ENCODE assay signal across 24 mouse cellular contexts in genomic region chr10:117466391-117466790, GRCm38 (mm10).
"Had no signal": no experiment of that assay in that cellular context is flagged by ENCODE, and none has a peak within 500 bp of the region (broad histone marks: within the 10 kb centered on the region; RNA-seq: fewer than 3 reads in every experiment).

No protein-coding gene starts in this region.

- H3K36me3 ChIP-seq: heart, embryonic 10.5 days; heart, embryonic 12.5 days; hindbrain, embryonic 13.5 days; hindbrain, embryonic 15.5 days; limb, embryonic 13.5 days; limb, embryonic 15.5 days; liver, embryonic 12.5 days had no signal

- H3K4me3 ChIP-seq: gastrocnemius, adult 2 months; heart, embryonic 10.5 days; heart, embryonic 12.5 days; hindbrain, embryonic 13.5 days; hindbrain, embryonic 15.5 days; layer of hippocampus, adult 2 months; limb, embryonic 13.5 days; limb, embryonic 15.5 days; liver, embryonic 12.5 days had no signal

- H3K27ac ChIP-seq: gastrocnemius, adult 2 months; heart, embryonic 10.5 days; hindbrain, embryonic 13.5 days; hindbrain, embryonic 15.5 days; hindbrain, postnatal 0 days; kidney, postnatal 0 days; layer of hippocampus, adult 2 months; limb, embryonic 13.5 days; limb, embryonic 15.5 days; liver, embryonic 12.5 days; liver, embryonic 14.5 days had no signal

- H3K4me1 ChIP-seq: hindbrain, embryonic 13.5 days; hindbrain, embryonic 15.5 days; limb, embryonic 15.5 days had no signal

- H3K4me2 ChIP-seq: heart, embryonic 12.5 days; hindbrain, embryonic 13.5 days; hindbrain, embryonic 15.5 days; limb, embryonic 13.5 days; limb, embryonic 15.5 days; liver, embryonic 12.5 days had no signal

- H3K27me3 ChIP-seq: heart, embryonic 12.5 days; hindbrain, embryonic 13.5 days; hindbrain, embryonic 15.5 days; limb, embryonic 13.5 days; limb, embryonic 15.5 days; liver, embryonic 12.5 days had no signal

- H3K9me3 ChIP-seq: heart, embryonic 10.5 days; heart, embryonic 12.5 days; hindbrain, embryonic 13.5 days; hindbrain, embryonic 15.5 days; limb, embryonic 13.5 days; limb, embryonic 15.5 days; liver, embryonic 12.5 days had no signal

- ATAC-seq: hindbrain, postnatal 0 days; intestine, embryonic 16.5 days; liver, embryonic 12.5 days had no signal

- DNase-seq: gastrocnemius, adult 2 months; gastrocnemius, postnatal 10 days; gastrocnemius, postnatal 25 days; heart, adult 18-20 months; heart, postnatal 10 days; heart, postnatal 36 days; kidney, adult 11 months; kidney, adult 8-10 months; kidney, postnatal 14 days; kidney, postnatal 36 days; layer of hippocampus, postnatal 36 days; left cerebral cortex, postnatal 4 days had no signal

- H3K9ac ChIP-seq: heart, embryonic 12.5 days; hindbrain, embryonic 13.5 days; hindbrain, embryonic 15.5 days; limb, embryonic 13.5 days; limb, embryonic 15.5 days; liver, embryonic 12.5 days; liver, embryonic 14.5 days had no signal
